ENCODE assay signal across 15 mouse cellular contexts in the genomic region with DNA sequence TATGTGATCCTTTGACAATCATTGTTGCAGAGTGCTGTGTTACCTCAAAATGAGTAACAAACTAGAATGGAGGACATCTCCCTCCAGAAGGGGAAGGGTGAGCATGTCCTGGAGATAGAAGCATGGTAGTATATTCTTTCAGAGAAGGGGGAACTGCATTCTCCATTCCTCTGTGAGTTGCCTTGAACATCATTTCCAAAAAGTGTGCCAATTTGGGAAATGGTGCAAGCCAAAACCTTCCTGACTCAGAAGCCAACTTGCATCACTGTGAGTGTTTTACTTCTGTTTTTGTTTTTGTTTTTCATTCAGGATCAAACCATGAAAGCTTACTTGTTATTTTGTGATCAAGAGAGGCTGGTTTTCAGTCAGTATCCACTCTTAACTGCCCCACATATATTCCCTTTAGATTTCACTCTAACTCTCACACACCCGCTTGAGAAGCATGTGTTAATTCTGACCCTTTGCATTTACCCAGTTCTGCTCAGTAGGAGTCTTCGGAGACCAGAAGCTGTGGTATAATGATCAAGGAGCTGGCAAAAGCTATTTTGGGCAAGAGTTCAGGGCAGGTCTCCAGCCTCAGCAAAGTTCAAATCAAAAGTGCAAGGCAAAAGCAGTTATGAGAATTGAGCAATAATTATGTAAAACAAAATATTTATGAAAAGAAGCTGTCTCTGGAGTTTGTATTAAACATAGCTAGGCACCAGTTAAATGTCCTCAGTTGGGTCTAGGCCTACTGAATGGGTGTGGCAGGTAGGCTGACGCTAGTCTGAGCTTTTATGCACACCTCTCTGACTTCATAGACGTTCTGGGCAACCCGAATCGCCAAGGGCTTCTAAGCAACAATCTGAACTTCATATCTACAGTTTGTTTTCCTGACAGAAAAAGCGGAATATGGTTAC.
DNase-seq lines count a peak whose midpoint lies in the region; ATAC-seq and TF ChIP-seq lines count a peak whose summit lies in the region.
"Had no signal": no experiment of that assay in that cellular context is flagged by ENCODE, and none has a peak within 500 bp of the region (broad histone marks: within the 10 kb centered on the region; RNA-seq: fewer than 3 reads in every experiment).

No protein-coding gene starts in this region.

- no peaks in the 10 kb centered on the region for H3K4me1 ChIP-seq in heart, embryonic 10.5 days
- H3K4me1 ChIP-seq in midbrain, postnatal 0 days (ENCODE audit: insufficient read depth, low read length), result no peaks in the 10 kb centered on the region
- H3K4me1 ChIP-seq: megakaryocyte, embryonic 14.5 days had no signal

- H3K27me3 ChIP-seq in heart, embryonic 10.5 days (ENCODE audit: insufficient read depth, poor library complexity, severe bottlenecking), result no peaks in the 10 kb centered on the region
- H3K27me3 ChIP-seq in midbrain, postnatal 0 days (ENCODE audit: insufficient read depth, low read length), result no peaks in the 10 kb centered on the region
- H3K27me3 ChIP-seq: megakaryocyte, embryonic 14.5 days had no signal

- no peak overlapping the region for H3K27ac ChIP-seq in heart, embryonic 10.5 days
- no peak overlapping the region for H3K27ac ChIP-seq in midbrain, postnatal 0 days (ENCODE audit: low read depth, low read length)

- peak; percentile 88 for DNase-seq in heart, adult 11 months
- DNase-seq in heart, embryonic 10.5 days (ENCODE audit: low spot score), result no peak
- DNase-seq in 3T3-L1 (ENCODE audit: low read depth, low spot score), result peak; percentile 6
- DNase-seq in adrenal gland, postnatal 25 days, result peak; percentile 7
- DNase-seq in lung, postnatal 25 days (ENCODE audit: low spot score), result peak; percentile 37
- DNase-seq in midbrain, postnatal 0 days (ENCODE audit: low spot score), result no peak
- no peak for DNase-seq in spleen, adult 12 weeks (ENCODE audit: low spot score)
- DNase-seq: heart, postnatal 4 days; kidney, adult 8-10 months; right cerebral cortex, postnatal 25 days; thymus, adult 18-20 months had no signal

- no peaks in the 10 kb centered on the region for H3K9me3 ChIP-seq in heart, embryonic 10.5 days
- H3K9me3 ChIP-seq in midbrain, postnatal 0 days (ENCODE audit: low read length), result no peaks in the 10 kb centered on the region
- H3K9me3 ChIP-seq: megakaryocyte, embryonic 14.5 days had no signal

- TF ChIP-seq CTCF in midbrain, postnatal 0 days (IDR thresholded peaks at IDR 0.05), result no peak

- no peaks in the 10 kb centered on the region for H3K36me3 ChIP-seq in heart, embryonic 10.5 days
- no peaks in the 10 kb centered on the region for H3K36me3 ChIP-seq in midbrain, postnatal 0 days (ENCODE audit: insufficient read depth, low read length)

- WGBS in heart, embryonic 10.5 days, result 70% methylated on average over 7 of the region's 7 CpGs
- 87% methylated on average over 7 of the region's 7 CpGs for WGBS in midbrain, postnatal 0 days

- H3K4me2 ChIP-seq in midbrain, postnatal 0 days (ENCODE audit: low read depth, low read length, poor library complexity, severe bottlenecking), result no peak overlapping the region
- H3K4me2 ChIP-seq: liver, embryonic 11.5 days had no signal

- ATAC-seq in megakaryocyte-erythroid progenitor cell, adult 5-6 weeks (replicated peaks; ENCODE audit: low FRiP score, low TSS enrichment, poor library complexity, severe bottlenecking), result no peak
- ATAC-seq in midbrain, postnatal 0 days (ENCODE audit: low FRiP score), result no peak
- ATAC-seq: Patski had no signal

- no peak overlapping the region for H3K9ac ChIP-seq in midbrain, postnatal 0 days (replicated peaks; ENCODE audit: low read length, poor library complexity, severe bottlenecking)

- no peak overlapping the region for H3K4me3 ChIP-seq in heart, embryonic 10.5 days
- no peak overlapping the region for H3K4me3 ChIP-seq in midbrain, postnatal 0 days (ENCODE audit: low read depth, low read length)
- H3K4me3 ChIP-seq: megakaryocyte, embryonic 14.5 days had no signal

Comparison
In these comparisons a context has a peak if more than half of its experiments do, and no peak if none do; other contexts are left out.
1. DNase-seq: peak in heart, adult 11 months (single experiment), 3T3-L1 (single experiment), adrenal gland, postnatal 25 days (single experiment) and lung, postnatal 25 days (single experiment); none in heart, embryonic 10.5 days (single experiment), midbrain, postnatal 0 days (single experiment) and spleen, adult 12 weeks (single experiment).